Mouse (Mus musculus) right cerebral cortex, adult 18-20 months (tissue): ENCODE measurements around the gene Ccdc27.

Experiments used
- DNase-seq: peaks from one replicate; pipeline ENCODE4 v3.0.0; 2022; ENCODE audit warnings: mixed read lengths

Ccdc27 gene

DNA sequence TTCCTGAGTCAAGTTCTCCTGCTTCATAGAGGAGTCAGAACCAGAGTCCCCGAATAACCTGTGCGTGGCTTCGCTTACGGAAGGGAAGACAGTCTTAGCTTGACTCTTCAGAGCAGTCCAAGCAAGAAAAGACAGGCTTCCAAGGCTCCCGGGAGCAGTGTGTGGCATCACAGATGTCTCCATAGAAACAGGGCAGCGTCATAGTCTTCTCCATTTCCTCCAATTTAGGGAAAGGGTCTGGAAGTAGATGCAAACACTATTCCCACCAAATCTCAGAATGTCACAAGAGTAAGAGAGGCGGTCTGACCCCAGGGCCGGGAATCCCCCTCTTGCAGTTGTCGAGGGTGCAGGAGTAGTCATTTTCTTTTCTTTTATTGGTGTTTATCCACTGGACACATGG is at the start of gene Ccdc27:
Gene Ccdc27 (minus strand): TSS at position 101 of the 400 bp plus-strand sequence.
- DNase-seq: no peak

DNA sequence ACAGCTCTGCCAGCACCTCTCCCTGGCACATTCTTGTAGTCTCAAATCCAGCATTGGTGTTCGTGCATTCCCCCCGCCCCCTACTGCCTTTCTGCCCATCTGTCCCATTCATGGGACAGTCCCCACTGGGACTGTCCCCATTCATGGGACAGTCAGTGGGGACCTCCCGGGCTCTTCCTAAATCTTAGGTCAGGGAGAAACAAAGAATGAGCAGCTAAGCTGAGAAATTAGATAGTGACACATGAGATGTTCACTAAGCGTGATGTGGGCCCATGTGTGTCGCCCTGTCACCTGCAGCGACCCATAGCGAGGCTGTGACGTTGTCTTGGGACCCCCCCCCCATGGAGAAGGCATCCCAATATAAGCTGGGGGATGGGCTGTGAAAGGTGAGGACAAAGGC is 48.9 kb upstream of the Ccdc27 start:
- no peak for DNase-seq

DNA sequence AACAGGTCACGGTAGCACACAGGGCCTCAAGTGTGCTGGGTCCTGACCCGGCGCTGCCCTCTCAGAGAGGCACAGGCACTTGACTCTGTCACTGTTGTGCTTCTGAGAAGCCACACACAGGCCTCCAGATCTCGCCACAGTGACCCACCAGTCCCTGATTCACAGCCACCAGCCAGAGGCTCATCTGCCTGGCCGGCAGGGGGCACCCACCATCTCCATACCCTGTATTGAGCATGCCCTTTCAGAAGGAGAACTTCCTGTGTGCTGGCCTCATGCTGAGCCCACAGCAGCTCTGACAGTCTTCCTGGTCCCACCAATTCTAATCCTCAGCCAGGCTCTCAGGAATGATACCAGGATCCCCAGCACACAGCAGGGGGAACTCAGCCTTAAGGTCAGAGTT is 46.7 kb upstream of the Ccdc27 start:
- no peak for DNase-seq

DNA sequence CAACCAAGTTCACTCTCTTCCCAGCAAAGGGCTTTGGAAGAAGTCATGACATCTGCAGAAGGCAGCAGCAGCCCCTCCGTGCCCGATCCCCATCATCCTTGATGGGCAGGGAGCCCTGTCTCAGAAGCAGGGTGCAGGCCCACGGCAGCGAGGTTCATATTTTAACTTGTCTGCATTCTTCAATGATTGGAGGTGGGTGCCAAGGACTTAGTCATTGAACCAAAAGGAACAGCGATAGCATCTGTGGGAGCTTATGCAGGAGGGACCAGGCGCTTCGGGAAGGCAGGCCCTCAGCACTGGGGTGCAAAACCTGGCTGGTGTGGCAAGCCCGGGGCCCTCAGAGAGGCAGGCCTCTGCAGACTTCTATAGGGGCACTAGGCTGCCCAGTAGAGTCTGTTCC is 44.0 kb upstream of the Ccdc27 start:
- DNase-seq: peak; percentile 31

DNA sequence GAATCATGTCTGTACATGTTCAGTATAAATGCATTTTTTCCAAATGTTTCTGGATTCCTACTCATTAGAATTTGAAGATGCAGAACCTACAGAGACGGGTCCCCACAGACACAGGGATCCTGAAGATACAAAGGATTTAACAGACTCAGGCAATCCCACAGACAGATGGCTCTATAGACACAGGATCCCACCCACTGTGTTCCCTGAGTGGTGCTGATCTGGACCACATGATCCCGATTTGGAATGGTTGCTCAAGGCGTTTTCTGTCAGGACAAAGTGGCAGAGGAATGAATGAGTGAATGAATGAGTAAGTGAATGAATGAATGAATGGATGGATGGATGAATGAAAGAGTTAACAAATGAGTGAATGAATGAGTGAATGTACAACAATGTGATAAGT is 43.4 kb upstream of the Ccdc27 start:
- peak; percentile 42 for DNase-seq

DNA sequence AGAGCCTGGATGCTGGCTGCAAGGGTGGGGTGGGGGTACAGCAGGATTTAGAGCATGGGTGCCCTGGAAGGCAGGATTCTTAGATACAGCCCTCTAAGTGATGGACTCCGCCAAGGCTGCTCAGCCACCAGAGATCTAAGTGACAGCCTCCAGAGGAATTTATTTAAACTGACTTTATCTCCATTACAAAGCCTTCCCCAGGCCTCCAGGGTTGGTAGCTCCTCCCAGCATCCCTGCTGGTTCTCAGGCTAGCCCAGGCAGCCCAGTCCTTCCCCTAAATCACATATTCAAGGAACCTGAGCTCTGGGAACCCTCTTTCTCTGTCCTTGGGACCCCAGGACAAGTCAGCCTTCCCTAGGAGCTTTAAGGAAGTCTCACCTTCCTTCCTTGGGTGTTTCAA is 39.5 kb upstream of the Ccdc27 start:
- DNase-seq: no peak

DNA sequence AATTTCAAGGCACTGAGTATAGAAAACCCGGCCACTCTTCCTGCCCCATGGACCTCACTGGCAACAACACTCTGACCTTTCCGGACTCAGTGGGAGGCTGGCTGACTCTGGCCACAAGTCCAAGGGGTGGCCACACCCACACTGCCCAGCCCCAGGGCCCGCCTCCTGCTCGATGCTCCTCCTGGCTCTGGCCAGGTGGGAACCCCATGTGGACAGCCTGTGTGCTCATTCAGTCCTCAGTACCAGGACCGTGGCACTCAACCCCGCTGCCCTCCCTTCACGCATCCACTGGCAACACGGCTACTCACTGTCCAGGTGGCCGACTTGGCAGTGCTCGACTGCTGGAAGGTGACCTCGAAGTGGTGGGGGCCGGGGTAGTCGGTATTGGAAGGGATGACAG is 38.5 kb upstream of the Ccdc27 start:
- no peak for DNase-seq

DNA sequence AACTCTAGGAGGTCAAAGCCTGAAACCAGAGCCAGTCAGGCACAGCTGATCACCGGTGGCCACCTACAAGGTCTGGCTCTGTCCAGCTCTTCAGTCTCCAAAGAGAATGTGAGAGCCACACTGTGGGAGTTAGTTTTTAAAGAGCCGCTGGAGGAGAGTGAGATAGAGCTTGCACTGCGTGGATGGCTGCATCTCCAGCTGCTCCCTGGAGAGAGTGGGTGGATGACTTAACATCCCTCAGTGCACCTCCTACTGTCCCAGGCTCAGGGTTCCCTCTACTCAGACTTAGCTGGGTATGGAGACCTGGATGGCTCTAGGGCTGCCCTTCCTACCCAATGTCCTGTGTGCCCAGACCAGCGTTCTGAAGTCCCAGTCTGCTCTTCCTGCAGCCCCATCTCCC is 37.7 kb upstream of the Ccdc27 start:
- peak; percentile 67 for DNase-seq

DNA sequence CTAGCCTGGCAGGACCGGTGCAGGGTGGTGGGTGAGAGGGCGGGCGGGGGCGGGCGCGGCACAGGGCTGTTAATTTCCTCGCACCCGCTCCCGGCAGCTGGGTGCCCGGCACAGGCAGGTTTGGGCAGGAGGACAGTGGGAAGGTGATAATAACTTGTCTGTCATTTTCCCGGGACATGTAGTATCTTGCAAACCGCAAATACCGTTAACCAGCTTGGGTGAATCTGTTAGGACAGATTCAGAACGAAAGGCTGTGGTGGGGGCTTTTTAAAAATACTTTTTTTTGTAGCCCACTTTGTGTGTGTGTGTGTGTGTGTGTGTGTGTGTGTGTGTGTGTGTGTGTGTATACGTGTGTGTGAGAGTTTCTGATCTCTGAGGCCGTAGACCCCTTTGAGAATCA is 29.5 kb upstream of the Ccdc27 start:
- DNase-seq: peak; percentile 20

DNA sequence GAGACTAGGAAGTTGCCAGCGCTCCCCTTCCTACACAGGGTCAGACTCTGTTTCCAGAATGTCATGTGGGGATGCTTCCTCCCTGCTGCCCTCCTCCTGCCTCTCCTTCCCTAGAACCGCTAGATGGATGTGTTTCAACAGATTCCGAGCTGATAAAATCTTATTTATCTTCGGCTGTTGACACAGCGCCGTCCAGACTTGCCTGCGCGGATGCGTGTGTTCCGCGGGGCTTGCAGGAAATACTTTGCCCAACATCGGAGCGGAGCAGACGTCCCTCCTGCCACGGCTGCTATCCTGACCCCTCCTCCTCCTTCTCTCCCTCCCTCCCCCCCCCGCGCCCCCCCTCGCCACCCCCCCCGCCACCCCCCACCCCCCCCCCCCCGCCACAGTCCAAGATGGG is 29.0 kb upstream of the Ccdc27 start:
- no peak for DNase-seq

DNA sequence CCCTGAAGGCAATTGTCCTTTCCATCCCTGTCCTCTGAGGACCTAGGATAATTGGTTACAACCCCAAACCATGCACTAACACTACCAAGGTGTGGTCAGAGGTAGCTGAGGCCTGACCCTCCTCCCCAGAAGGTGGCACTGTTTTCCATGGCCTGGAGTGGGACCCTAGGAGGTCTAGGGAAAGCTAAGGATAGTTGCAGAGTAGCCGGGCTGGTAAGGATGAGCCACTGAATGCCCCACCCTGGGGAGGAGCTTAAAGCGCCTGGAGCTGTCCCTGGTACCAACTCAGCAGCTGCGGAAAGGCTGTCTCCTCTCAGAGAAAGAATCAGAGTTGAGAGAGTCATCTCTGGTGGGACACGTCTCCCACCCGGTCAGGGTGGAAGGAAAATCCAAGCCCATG is 28.4 kb upstream of the Ccdc27 start:
- DNase-seq: no peak

DNA sequence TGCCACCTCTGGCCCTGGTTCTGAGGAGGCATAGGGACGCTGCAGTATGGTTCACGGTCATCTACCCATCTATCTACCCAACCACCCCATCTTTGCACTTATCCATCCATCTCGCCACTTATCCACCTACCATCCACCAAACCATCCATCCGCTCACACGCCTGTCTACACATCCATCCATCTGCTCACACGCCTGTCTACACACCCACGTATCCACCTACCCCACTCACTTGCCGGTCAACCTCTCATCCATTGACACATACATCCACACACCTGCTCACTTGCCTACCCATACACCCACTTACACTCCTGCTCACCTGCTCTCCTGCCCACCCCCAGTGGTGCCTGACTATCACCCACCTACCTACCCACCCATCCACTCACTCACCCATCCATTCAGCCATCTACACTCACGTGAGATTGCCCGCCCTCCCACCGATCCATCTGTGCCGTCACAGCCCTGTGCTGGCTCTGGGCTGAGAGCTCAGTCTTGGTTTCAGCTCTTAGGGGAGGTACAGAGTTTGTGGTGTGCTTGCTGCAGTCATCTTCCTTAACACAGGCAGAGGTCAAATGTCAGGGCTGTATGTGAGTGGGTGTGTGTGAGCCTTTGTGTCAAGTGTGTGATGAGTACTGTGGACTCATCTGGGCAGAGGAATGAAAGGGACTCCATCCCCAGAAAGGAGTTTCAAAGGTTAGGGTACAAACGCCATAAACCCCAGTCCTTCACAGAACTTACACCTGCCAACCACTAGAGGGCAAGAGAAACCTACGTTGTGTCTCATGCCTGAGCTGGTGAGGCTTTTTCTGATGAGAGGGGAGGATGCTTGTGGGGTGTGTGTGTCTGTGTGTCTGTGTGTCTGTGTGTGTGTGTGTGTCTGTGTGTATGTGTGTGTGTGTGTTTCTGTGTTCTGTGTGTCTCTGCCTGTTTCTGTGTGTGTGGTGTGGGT is 22.6 kb upstream of the Ccdc27 start:
- peak; percentile 48 for DNase-seq

DNA sequence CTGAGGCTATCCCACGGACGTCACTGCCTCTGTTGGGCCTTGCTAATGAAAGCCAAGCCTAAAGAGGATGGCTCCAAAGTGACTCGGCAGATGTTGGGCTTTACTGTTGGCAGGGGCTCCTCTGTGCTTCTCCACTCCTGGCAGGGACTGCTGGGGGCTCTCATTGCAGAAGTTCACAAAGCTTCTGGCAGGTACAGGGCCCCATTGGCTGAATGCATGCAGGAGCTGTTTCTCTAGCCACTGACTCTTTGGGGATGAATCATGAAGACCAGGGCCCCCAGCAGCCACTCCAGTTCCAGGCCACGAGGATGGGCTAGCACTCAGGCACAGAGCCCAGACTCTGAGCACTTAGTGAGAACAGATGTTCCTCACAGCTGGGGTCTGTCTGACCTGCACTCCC is 15.2 kb upstream of the Ccdc27 start:
- DNase-seq: no peak

DNA sequence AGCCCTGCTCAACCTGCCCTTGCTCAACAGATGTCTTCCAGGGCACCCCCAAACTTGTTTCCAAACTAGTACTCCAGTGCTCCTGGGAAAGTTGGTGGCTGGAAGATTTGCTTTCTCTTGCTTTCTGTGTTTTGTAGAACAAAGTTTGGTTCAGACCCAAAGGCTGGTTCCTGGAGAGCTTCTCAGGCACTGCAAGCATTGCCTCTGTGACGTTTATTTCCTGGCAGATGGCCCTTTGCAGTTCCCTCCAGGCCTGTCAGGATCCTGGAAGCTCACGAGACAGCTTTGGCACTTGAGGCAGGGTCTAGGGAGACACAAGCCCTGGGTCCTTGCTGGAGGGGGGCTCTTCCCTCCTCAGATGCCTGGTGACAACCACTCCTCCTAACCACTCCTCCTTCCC is 14.2 kb upstream of the Ccdc27 start:
- no peak for DNase-seq

DNA sequence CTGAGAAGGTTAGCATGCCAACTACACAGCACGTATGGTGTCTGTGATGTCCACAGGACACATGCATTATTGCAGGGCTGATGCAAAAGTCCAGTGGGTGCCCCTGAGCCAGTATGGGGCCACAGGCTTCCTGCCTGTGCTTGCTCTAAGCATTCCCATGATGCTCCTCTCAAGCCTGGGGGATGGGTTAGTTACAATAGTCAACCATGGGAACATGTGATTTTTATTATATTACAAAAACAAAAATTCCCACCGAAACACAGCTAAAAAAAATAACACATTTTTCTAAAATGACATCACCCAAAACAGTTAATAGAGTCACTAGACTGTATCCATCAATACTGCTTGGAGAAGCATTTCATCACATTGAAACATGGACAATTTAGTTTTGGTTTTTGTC is 13.6 kb upstream of the Ccdc27 start:
- DNase-seq: no peak

DNA sequence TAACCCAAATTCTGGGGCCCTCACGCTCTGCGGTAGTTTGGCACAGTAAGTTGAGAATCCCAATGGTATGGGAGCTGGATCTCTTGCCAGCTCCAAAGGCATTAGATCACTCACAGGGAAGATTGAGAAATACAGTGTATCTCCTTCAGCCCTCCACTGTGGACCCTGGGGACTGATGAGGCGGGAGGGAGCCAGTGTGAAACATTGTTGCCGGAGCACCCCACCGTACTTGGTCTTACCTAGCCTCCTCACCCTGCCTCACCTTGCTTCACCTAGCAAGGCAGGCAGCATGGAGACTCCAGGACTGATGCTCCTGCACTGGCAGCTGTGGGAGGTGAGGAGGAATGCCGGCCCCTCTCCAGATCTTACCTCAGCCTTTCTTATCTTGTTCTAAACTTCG is 13.0 kb upstream of the Ccdc27 start:
- no peak for DNase-seq

DNA sequence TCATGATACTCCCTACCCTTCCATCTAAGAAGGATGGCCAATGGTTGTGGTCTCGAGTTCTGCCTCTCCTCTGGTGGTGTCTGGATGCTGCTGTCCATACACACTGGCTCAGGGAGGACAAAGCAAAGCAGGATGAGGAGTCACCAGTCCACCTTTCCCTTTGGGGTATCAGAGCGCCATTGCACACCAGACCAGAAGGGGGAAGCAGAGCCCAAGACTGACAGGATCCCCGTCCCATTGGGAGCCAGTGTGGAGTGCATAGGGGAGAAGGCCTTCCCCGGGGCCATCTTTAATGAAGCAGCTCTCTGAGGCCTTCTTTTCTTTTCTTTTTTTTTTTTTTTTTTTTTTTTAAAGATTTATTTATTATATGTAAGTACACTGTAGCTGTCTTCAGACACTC is 10.6 kb upstream of the Ccdc27 start:
- DNase-seq: no peak

DNA sequence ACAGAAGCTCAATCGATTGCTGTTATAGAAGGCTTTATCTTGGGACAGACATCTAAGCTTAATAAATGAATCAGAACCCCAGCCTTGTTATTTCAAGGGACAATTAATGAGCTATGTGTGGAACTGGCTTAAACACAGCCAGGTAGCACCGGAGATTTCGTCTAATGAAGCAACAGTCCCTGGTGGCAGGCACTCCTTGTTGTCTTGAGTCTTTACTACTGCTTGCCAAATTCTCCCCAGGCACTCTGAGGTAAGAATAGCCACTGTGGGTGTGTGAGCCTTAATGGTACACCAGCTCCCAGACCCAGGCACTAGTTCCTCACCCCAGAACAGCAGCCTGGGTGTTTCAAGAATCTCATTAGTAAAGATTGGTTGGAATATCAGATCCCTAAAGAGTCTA is 8.9 kb upstream of the Ccdc27 start:
- peak; percentile 29 for DNase-seq

DNA sequence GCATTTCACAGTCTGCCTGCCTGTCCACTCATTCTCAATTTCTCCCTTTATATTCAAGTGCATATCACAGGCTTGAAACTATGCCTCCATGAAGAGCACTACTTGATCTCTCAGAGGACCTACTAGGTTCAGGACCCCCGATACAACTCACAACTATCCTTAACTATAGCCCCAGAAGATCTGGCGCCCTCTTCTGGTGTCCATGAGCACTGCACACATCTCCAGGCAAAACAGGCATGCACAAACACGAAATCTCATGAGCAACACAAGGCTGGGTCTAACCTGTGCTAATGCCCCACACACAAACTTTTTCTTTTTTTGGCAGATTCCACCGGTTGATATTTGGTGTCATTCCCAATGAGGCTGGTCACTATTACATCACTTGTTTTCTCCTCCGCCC is 3.4 kb upstream of the Ccdc27 start:
- DNase-seq: no peak

DNA sequence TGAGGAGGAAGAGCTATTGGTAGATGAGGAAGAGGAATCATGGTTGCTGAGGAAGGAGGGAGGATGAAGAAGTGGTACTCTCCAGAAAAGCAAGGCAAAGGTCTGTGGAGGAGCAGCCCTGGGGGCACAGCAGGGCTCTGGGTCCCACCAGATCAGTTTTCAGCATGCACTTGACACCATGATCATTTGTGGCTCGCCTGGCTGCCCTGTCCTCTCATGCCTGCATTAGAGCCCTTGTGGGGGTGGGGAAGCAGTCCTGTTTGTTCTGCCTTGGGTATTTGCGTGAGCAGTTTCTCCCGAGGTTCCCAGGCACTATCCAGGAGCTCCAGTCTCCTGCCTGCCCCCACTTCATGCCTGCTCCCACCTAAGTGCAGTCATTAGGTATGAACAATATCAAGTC is 5.4 kb downstream of the Ccdc27 start:
- DNase-seq: no peak

DNA sequence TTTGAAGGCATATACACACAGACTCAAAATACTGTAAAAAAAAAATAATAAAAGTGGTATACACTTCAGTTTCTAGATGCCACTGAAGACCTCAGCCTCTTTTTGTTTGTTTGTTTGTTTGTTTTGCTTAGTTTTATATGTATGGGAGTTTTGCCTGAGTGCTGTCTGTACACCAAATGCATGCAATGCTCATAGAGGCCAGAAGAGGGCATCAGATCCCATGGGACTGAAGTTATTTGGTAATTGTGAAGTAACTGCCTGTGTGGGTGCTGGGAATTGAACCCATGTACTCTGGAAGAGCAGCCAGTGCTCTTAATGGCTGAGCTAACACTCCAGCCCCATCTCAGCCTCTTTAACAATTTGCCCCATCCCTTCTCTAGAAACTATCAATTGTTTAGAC is 13.8 kb downstream of the Ccdc27 start:
- no peak for DNase-seq

DNA sequence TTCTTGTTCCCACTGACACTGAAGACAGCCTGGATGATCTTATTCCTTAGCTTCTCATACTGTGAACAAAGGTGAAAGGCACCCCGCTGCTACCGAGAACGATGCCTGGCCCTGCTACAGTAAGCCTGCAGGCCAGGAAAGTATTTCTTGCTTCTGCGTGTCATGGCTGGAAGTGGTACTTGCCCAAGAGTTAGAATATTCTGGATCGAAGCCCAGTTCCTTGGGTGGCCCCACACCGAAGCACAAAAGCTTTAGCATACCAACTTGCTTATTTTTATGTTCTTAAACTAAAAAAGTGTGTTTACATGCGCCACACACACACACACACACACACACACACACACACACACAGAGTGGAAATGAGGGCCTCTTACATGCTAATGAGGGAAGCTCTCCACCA is 14.4 kb downstream of the Ccdc27 start:
- DNase-seq: no peak

DNA sequence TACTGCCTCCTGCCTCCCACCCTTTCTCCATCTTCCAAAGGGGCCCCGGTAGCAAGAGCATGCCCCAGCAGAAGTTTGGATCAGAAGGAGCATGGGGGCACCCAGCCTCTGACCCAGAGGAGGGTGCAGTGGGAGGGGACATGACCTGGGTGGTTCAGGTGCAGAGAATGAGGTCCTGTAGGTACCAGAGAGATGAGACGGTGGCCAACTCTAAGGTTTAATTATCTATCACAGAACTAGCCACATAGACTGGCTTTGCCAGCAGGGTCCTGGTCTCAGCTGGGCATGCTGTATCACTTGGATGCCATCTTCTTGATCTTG is 16.1 kb downstream of the Ccdc27 start:
- DNase-seq: no peak

DNA sequence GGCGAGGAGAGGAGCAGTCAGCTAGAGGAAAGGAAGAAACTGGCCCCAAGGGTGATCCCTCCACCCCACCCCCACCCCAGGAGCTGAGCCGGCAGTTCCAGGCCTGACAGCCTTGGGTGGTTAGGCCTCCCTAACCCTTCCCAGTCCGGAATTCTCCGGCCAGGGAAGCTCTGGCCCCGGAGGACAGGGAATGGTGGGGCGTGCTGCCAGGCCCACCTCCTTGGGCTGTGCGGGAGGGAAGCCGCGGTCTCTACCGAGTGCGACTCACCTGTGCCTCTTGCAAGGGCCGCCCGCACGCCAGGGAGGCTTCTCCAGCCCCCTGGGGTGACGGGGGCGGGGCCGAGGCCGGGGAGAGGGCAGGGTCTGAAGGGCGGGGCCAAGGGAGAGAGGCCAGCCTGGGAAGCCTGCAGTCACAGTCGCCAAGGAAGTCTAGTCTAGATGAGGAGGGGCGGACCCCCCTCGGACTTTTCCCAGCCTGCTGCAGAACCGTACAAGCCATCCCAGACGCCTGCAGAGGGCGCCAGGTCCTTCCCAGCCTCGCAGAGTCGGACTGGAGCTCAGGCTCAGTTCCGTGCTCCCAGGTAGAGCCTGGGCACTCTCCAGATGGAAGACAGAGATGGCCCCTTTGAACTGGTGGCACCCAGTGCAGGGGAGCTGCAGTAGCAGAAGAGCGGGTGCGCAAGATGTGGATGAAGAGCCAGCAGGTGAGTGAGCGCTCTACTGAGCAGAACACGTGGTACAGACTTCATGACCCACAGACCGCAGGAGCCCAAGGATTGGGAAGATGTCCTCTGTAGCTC is 16.6 kb downstream of the Ccdc27 start, which contains the start of gene Smim1:
Gene Smim1 (minus strand): TSS at position 590 of the 800 bp plus-strand sequence.
- peak; percentile 78 for DNase-seq
